Mouse (Mus musculus): ENCODE data around the gene Ptcd2.

The Ptcd2 gene

DNA sequence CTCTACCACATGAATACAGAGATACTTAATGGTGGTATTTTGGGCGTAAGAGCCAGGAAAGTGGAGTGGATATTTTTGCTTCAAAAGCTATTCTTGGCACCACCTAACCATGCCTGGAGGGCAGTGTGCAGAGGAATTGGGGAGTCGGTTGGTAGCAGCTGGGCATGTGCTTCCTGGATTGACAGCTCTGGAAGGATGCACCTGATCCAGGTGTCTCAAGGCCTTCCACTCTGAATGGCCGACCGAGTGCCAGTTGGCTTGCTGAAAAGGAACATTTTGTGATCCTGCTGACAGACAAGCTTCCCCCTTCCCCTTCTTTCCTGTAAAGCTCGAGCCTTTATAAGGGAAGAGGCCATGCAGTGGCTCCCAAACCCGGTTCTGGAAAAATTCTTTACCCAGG, 61.5 kb downstream of the Ptcd2 start:
- in situ Hi-C loops (cut with MboI; ENCODE audit: low pct_unique_long_range_greater_than_20kb in 1 of 2, low sequenced_read_pairs in 2 of 2, unreplicated experiment in 1 of 2) = no loop called here

DNA sequence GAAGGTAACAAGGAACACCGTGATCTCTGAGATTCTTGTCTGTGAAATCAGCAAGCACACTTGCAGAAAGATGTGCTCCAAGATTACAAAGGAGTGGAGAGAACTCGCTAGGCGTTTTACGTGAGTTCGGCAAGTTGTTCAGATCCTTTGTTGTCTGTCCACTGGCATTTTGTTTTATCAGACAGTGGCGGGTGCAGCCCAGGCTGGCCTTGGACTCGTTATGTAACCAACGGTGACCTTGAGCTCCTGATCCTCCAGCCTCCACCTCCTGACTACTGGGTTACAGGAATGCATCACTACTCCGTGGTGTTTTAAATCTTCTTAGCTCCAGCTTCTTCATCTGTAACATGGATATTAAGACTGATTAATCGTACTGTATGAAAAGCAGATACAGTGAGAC, 65.2 kb downstream of the Ptcd2 start:
- in situ Hi-C loops (cut with MboI; ENCODE audit: low pct_unique_long_range_greater_than_20kb in 1 of 2, low sequenced_read_pairs in 2 of 2, unreplicated experiment in 1 of 2) = no loop called here

DNA sequence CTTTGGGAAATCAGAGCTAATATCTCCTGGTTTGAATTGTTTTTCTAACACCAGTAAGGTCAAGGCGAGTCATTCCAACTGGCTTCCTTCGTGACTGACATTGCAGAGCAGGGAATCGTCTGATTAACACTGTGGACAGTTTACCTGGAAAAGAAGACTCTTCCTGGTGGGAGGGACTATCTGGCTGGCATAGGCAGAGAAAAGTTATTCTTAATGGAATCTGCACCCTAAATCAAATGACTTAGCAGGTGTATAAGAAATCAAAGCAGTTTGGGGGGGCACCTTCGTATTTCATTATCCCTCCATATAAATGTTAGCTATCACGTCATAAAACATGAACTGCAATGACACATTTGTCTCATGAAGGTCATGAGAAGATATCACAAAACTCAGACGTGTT, 66.0 kb downstream of the Ptcd2 start:
- in situ Hi-C loops (cut with MboI; ENCODE audit: low pct_unique_long_range_greater_than_20kb in 1 of 2, low sequenced_read_pairs in 2 of 2, unreplicated experiment in 1 of 2) = no loop called here

GRCm38 (mm10) chr13:99277521-99277920, 67.0 kb downstream of the Ptcd2 start:
- in situ Hi-C loops (cut with MboI; ENCODE audit: low pct_unique_long_range_greater_than_20kb in 1 of 2, low sequenced_read_pairs in 2 of 2, unreplicated experiment in 1 of 2) = no loop called here

GRCm38 (mm10) chr13:99272046-99272445, 72.5 kb downstream of the Ptcd2 start:
- in situ Hi-C loops (cut with MboI; ENCODE audit: low pct_unique_long_range_greater_than_20kb in 1 of 2, low sequenced_read_pairs in 2 of 2, unreplicated experiment in 1 of 2) = no loop called here
